Mouse (Mus musculus): ENCODE data around the gene Psd4. TPM values are rescaled to one million over a fixed set of nuclear protein-coding genes. Genes with fewer than 3 reads are reported as not detected.

The Psd4 gene
- total and polyA plus RNA-seq, 3 experiments: 54.8 to 66.8 (median 55.0) TPM

- TF ChIP-seq MEF2A (IDR thresholded peaks at IDR 0.05; ENCODE audit: borderline replicate concordance, low read depth, low read length): no peak
- TF ChIP-seq USF1 (IDR thresholded peaks at IDR 0.05; ENCODE audit: low read depth, low read length): no peak
- TF ChIP-seq USF2 (conservative IDR thresholded peaks at IDR 0.05; ENCODE audit: low read depth, low read length): no peak
- no peak for TF ChIP-seq TBP (conservative IDR thresholded peaks at IDR 0.05; ENCODE audit: low read depth, low read length)
- Histone ChIP-seq H3K4me2 (ENCODE audit: insufficient read depth, low read depth, poor library complexity, severe bottlenecking) (no peak overlapping the region), H3K4me3 (replicated peaks in 1 of 3; ENCODE audit: low read depth in 2 of 3, low read length in 2 of 3, poor library complexity in 1 of 3) (no peak overlapping the region), H3K27ac (ENCODE audit: insufficient read depth, low read depth) (no peak overlapping the region), H3K9ac (ENCODE audit: insufficient read depth, low read depth) (no peak overlapping the region), H3K27me3 (replicated peaks) (no peaks in the 10 kb centered on the region), H3K79me2 (replicated peaks; ENCODE audit: control insufficient read depth, extremely low read depth, insufficient read depth, poor library complexity, severe bottlenecking) (no peaks in the 10 kb centered on the region), H3K36me3 (replicated peaks in 1 of 2; ENCODE audit: control insufficient read depth in 1 of 2, insufficient read depth in 1 of 2, low read length in 1 of 2) (no peaks in the 10 kb centered on the region), H3K4me1 (ENCODE audit: control insufficient read depth in 1 of 2, insufficient read depth in 2 of 2) (peaks cover 7 to 24% of the 10 kb centered on the region in 2 experiments; a peak in 3 of 4 replicates), H3K9me3 (replicated peaks; ENCODE audit: low read length) (no peaks in the 10 kb centered on the region)
- no peak for DNase-seq (ENCODE audit: extremely low read depth)
- dilution Hi-C loops (cut with MboI; ENCODE audit: extremely low pct_ligation_motif_present, extremely low pct_unique_long_range_greater_than_20kb, low sequenced_read_pairs): no loop called here
- in situ Hi-C loops (cut with MboI; ENCODE audit: low pct_ligation_motif_present, low pct_unique_long_range_greater_than_20kb, low sequenced_read_pairs): loop anchor here (5.0 kb wide), 1 partner anchor 46 kb away; no protein-coding TSS in a partner anchor
Observed at GRCm38 (mm10) chr2:24347926-24348325, 19.5 kb upstream of the Psd4 start.

DNA sequence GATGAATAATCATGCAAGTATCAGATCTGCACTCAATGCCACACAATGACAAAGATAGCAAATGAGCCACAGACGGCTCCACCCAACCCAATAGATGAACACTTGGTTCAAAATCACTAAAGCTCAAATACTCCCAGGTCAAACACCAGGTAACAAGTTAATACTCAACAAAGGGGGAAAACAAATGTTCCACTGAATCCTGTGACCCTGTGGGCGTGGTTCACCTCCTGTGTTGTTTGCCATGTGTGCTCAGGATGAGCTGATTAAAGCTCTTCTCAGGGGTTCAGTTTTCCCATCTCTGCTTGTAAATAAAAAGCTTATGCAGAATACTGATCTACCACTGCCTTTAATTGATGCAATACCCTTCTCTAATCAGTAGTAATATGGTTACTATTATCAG lies 16.2 kb upstream of the Psd4 start:
- in situ Hi-C loops (cut with MboI; ENCODE audit: low pct_ligation_motif_present, low pct_unique_long_range_greater_than_20kb, low sequenced_read_pairs) (no loop called here), dilution Hi-C loops (cut with MboI; ENCODE audit: extremely low pct_ligation_motif_present, extremely low pct_unique_long_range_greater_than_20kb, low sequenced_read_pairs) (no loop called here)
- no peak overlapping the region for H3K4me3 ChIP-seq (replicated peaks in 1 of 3; ENCODE audit: low read depth in 2 of 3, low read length in 2 of 3, poor library complexity in 1 of 3)
- DNase-seq (ENCODE audit: extremely low read depth): no peak
- TF ChIP-seq NELFE (IDR thresholded peaks at IDR 0.05; ENCODE audit: low read depth, low read length) (no peak), USF1 (IDR thresholded peaks at IDR 0.05; ENCODE audit: low read depth, low read length) (no peak), MXI1 (IDR thresholded peaks at IDR 0.05; ENCODE audit: low read depth, low read length) (no peak), GABPA (IDR thresholded peaks at IDR 0.05; ENCODE audit: insufficient replicate concordance, low read depth, low read length) (no peak), MAFK (IDR thresholded peaks at IDR 0.05; ENCODE audit: insufficient replicate concordance, low read length) (no peak), MYC (IDR thresholded peaks at IDR 0.05; ENCODE audit: low read depth, low read length) (no peak), PAX5 (IDR thresholded peaks at IDR 0.05; ENCODE audit: low read length) (no peak), MAX (IDR thresholded peaks at IDR 0.05; ENCODE audit: low read length) (no peak), TBP (conservative IDR thresholded peaks at IDR 0.05; ENCODE audit: low read depth, low read length) (no peak), ZNF384 (IDR thresholded peaks at IDR 0.05; ENCODE audit: low read depth, low read length) (no peak), CTCF (conservative IDR thresholded peaks at IDR 0.05 in 1 of 2, IDR thresholded peaks at IDR 0.05 in 1 of 2; ENCODE audit: low read depth in 2 of 2, low read length in 2 of 2) (no peak), SIN3A (IDR thresholded peaks at IDR 0.05; ENCODE audit: low read length) (no peak), EP300 (IDR thresholded peaks at IDR 0.05; ENCODE audit: low read length) (no peak), MAZ (IDR thresholded peaks at IDR 0.05; ENCODE audit: low read depth, low read length) (no peak)
- no peak overlapping the region for H3K9ac ChIP-seq (ENCODE audit: insufficient read depth, low read depth)
- no peaks in the 10 kb centered on the region for H3K36me3 ChIP-seq (replicated peaks in 1 of 2; ENCODE audit: control insufficient read depth in 1 of 2, insufficient read depth in 1 of 2, low read length in 1 of 2)
- H3K27me3 ChIP-seq (replicated peaks): no peaks in the 10 kb centered on the region
- H3K27ac ChIP-seq (ENCODE audit: insufficient read depth, low read depth): no peak overlapping the region
- no peaks in the 10 kb centered on the region for H3K9me3 ChIP-seq (replicated peaks; ENCODE audit: low read length)
- no peak overlapping the region for H3K4me2 ChIP-seq (ENCODE audit: insufficient read depth, low read depth, poor library complexity, severe bottlenecking)
- peaks cover 10 to 18% of the 10 kb centered on the region in 2 experiments for H3K4me1 ChIP-seq (ENCODE audit: control insufficient read depth in 1 of 2, insufficient read depth in 2 of 2)
- H3K79me2 ChIP-seq (replicated peaks; ENCODE audit: control insufficient read depth, extremely low read depth, insufficient read depth, poor library complexity, severe bottlenecking): no peaks in the 10 kb centered on the region

Data from CH12.LX (cell line).